Mouse (Mus musculus): ENCODE measurements around the gene Wdr47. TPM values are rescaled to one million over a fixed set of nuclear protein-coding genes. Genes with fewer than 3 reads are reported as not detected.

Gene Wdr47
- total and polyA plus RNA-seq, 3 experiments: 2.5 to 3.8 TPM; not detected in 1

GRCm38 (mm10) chr3:108653710-108654379, 62.8 kb downstream of the Wdr47 start, which contains the start of gene Clcc1 (continued):
- TF ChIP-seq ZNF384 (IDR thresholded peaks at IDR 0.05; ENCODE audit: low read depth, low read length) (no peak), GABPA (IDR thresholded peaks at IDR 0.05; ENCODE audit: low read depth, low read length) (no peak), TAL1 (IDR thresholded peaks at IDR 0.05; ENCODE audit: low read length) (no peak), ELF1 (IDR thresholded peaks at IDR 0.05; ENCODE audit: low read depth, low read length) (peak; percentile 52; the same call in 1 of the 2 replicates), ZC3H11A (IDR thresholded peaks at IDR 0.05; ENCODE audit: low read depth, low read length) (no peak)

- Histone ChIP-seq H3K4me3 (ENCODE audit: control insufficient read depth in 1 of 2, insufficient read depth in 1 of 2, low read depth in 2 of 2, low read length in 2 of 2) (peak overlapping the region; percentile 69 to 99), H3K79me2 (ENCODE audit: control insufficient read depth, insufficient read depth, low read length, poor library complexity) (peaks cover 9% of the 10 kb centered on the region), H3K9me3 (replicated peaks; ENCODE audit: insufficient read depth, low read length) (no peaks in the 10 kb centered on the region), H3K36me3 (ENCODE audit: control insufficient read depth in 1 of 2, insufficient read depth in 2 of 2, low read length in 2 of 2) (peaks cover 0 to 3% of the 10 kb centered on the region in 2 experiments; a peak in 1 of 4 replicates), H3K4me1 (ENCODE audit: control insufficient read depth in 1 of 2, insufficient read depth in 2 of 2, low read length in 2 of 2) (peaks cover 0 to 2% of the 10 kb centered on the region in 2 experiments; a peak in 2 of 4 replicates), H3K9ac (ENCODE audit: control insufficient read depth, low read depth, low read length, poor library complexity, severe bottlenecking) (peak overlapping the region; percentile 99), H3K27me3 (ENCODE audit: control insufficient read depth in 1 of 2, insufficient read depth in 2 of 2, low read length in 2 of 2) (no peaks in the 10 kb centered on the region), H3K27ac (ENCODE audit: control insufficient read depth, low read depth, low read length) (peak overlapping the region; percentile 86)
- peak; percentile 73 for DNase-seq (ENCODE audit: low read depth, low spot score)
- TF ChIP-seq RCOR1 (IDR thresholded peaks at IDR 0.05; ENCODE audit: low read depth, low read length) (0 out of 2 replicates have a peak, but pooled peaks have one; percentile 8), NRF1 (IDR thresholded peaks at IDR 0.05; ENCODE audit: insufficient read depth, low read depth, low read length, poor library complexity, severe bottlenecking) (no peak), MAX (IDR thresholded peaks at IDR 0.05; ENCODE audit: low read length) (peak; percentile 41; the same call in 1 of the 2 replicates)
Observed at GRCm38 (mm10) chr3:108654566-108654965, 63.5 kb downstream of the Wdr47 start.

GRCm38 (mm10) chr3:108655486-108655885, 64.4 kb downstream of the Wdr47 start:
- no peaks in the 10 kb centered on the region for H3K9me3 ChIP-seq (replicated peaks; ENCODE audit: insufficient read depth, low read length)
- H3K4me1 ChIP-seq (ENCODE audit: control insufficient read depth in 1 of 2, insufficient read depth in 2 of 2, low read length in 2 of 2): peaks cover 0 to 2% of the 10 kb centered on the region in 2 experiments; a peak in 2 of 4 replicates
- peaks cover 9% of the 10 kb centered on the region for H3K79me2 ChIP-seq (ENCODE audit: control insufficient read depth, insufficient read depth, low read length, poor library complexity)
- peak; percentile 19 for DNase-seq (ENCODE audit: low read depth, low spot score)
- H3K36me3 ChIP-seq (ENCODE audit: control insufficient read depth in 1 of 2, insufficient read depth in 2 of 2, low read length in 2 of 2): peaks cover 0 to 3% of the 10 kb centered on the region in 2 experiments; a peak in 1 of 4 replicates
- H3K4me3 ChIP-seq (ENCODE audit: control insufficient read depth in 1 of 2, insufficient read depth in 1 of 2, low read depth in 2 of 2, low read length in 2 of 2): no peak overlapping the region
- no peak overlapping the region for H3K9ac ChIP-seq (ENCODE audit: control insufficient read depth, low read depth, low read length, poor library complexity, severe bottlenecking)
- no peaks in the 10 kb centered on the region for H3K27me3 ChIP-seq (ENCODE audit: control insufficient read depth in 1 of 2, insufficient read depth in 2 of 2, low read length in 2 of 2)
- TF ChIP-seq ZNF384 (IDR thresholded peaks at IDR 0.05; ENCODE audit: low read depth, low read length): peak; percentile 43; the same call in 1 of the 2 replicates
- no peak for TF ChIP-seq TBP (IDR thresholded peaks at IDR 0.05; ENCODE audit: low read depth, low read length)
- no peak overlapping the region for H3K27ac ChIP-seq (ENCODE audit: control insufficient read depth, low read depth, low read length)

- peaks cover 3 to 16% of the 10 kb centered on the region in 2 experiments; a peak in 3 of 4 replicates for H3K36me3 ChIP-seq (ENCODE audit: control insufficient read depth in 1 of 2, insufficient read depth in 2 of 2, low read length in 2 of 2)
- H3K4me1 ChIP-seq (ENCODE audit: control insufficient read depth in 1 of 2, insufficient read depth in 2 of 2, low read length in 2 of 2): peaks cover 0 to 2% of the 10 kb centered on the region in 2 experiments; a peak in 1 of 4 replicates
- no peak for TF ChIP-seq UBTF (IDR thresholded peaks at IDR 0.05; ENCODE audit: borderline replicate concordance, insufficient read depth, low read depth, low read length)
- no peak for TF ChIP-seq CTCF (IDR thresholded peaks at IDR 0.05 in 2 of 3, conservative IDR thresholded peaks at IDR 0.05 in 1 of 3; ENCODE audit: control insufficient read depth in 1 of 3, insufficient read depth in 1 of 3, low read depth in 2 of 3, low read length in 3 of 3, poor library complexity in 1 of 3, severe bottlenecking in 1 of 3)
- no peak for TF ChIP-seq ELF1 (IDR thresholded peaks at IDR 0.05; ENCODE audit: low read depth, low read length)
- no peak for TF ChIP-seq MAX (IDR thresholded peaks at IDR 0.05; ENCODE audit: low read length)
- no peak for TF ChIP-seq USF1 (IDR thresholded peaks at IDR 0.05; ENCODE audit: low read depth, low read length)
- TF ChIP-seq CHD1 (IDR thresholded peaks at IDR 0.05; ENCODE audit: low read depth, low read length): no peak
- TF ChIP-seq SMC3 (IDR thresholded peaks at IDR 0.05; ENCODE audit: low read depth, low read length): no peak
- TF ChIP-seq JUND (IDR thresholded peaks at IDR 0.05; ENCODE audit: low read depth, low read length): no peak
- H3K27ac ChIP-seq (ENCODE audit: control insufficient read depth, low read depth, low read length): no peak overlapping the region
- H3K9ac ChIP-seq (ENCODE audit: control insufficient read depth, low read depth, low read length, poor library complexity, severe bottlenecking): no peak overlapping the region
- no peaks in the 10 kb centered on the region for H3K9me3 ChIP-seq (replicated peaks; ENCODE audit: insufficient read depth, low read length)
- H3K4me3 ChIP-seq (ENCODE audit: control insufficient read depth in 1 of 2, insufficient read depth in 1 of 2, low read depth in 2 of 2, low read length in 2 of 2): no peak overlapping the region
- peaks cover 9% of the 10 kb centered on the region for H3K79me2 ChIP-seq (ENCODE audit: control insufficient read depth, insufficient read depth, low read length, poor library complexity)
- H3K27me3 ChIP-seq (ENCODE audit: control insufficient read depth in 1 of 2, insufficient read depth in 2 of 2, low read length in 2 of 2): no peaks in the 10 kb centered on the region
- DNase-seq (ENCODE audit: low read depth, low spot score): no peak
Observed at GRCm38 (mm10) chr3:108658612-108659011, 67.5 kb downstream of the Wdr47 start.

Measured in MEL (cell line).